In the genomic region with DNA sequence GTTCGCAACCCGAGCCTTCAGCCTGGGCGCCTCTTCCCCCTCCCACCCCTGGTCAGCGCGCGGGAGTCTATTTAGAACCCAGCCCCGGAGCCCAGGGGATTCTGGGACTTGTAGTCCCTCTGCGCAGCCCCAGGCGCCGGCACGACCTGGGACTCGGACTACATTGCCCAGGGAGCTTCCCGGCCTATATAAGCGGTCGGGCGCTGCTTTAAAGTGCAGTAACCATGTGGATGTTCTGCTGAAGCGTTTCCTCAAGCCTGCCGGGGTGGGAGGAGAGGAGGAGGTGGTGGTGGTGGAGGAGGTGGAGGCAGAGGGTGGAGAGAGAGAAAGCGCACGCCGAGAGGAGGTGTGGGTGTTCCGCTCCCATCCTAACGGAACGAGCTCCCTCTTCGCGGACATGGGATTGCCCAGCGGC, we compare ENCODE assay signal across 8 mouse cellular contexts. TPM values are rescaled to one million over a fixed set of nuclear protein-coding genes. Genes with fewer than 3 reads are reported as not detected.
DNase-seq lines count a peak whose midpoint lies in the region; ATAC-seq and TF ChIP-seq lines count a peak whose summit lies in the region.

A gene (plus strand): TSS at position 216 of the 415 bp plus-strand sequence.

- DNase-seq in CD8-positive naive resting alpha-beta T cell, adult 2 months (ENCODE audit: low read depth in 2 of 2, low spot score in 2 of 2): peak; percentile 98
- DNase-seq in c-Kit-positive CD71-negative TER-119-negative erythroid progenitor cells, embryonic 14.5 days (ENCODE audit: low read depth): peak; percentile 98
- DNase-seq in forebrain, embryonic 10.5 days (ENCODE audit: extremely low spot score, low spot score): peak; percentile 99
- DNase-seq in kidney, postnatal 25 days: peak; percentile 98 to 99
- DNase-seq in liver, embryonic 14.5 days (ENCODE audit: low read depth in 3 of 3, low spot score in 3 of 3): peak; percentile 92 to 95 (median 92)
- peak; percentile 96 for DNase-seq in neural tube, embryonic 11.5 days (ENCODE audit: low spot score)
- DNase-seq in stomach, postnatal 0 days (ENCODE audit: low spot score): peak; percentile 94

- TF ChIP-seq CTCF in liver, embryonic 14.5 days (IDR thresholded peaks at IDR 0.05; ENCODE audit: low read depth): no peak
- no peak for TF ChIP-seq CTCF in stomach, postnatal 0 days (IDR thresholded peaks at IDR 0.05; ENCODE audit: low read depth)

- peak within 1 kb of the TSS; percentile 69 for H3K4me3 ChIP-seq in forebrain, embryonic 10.5 days
- peak within 1 kb of the TSS; percentile 98 for H3K4me3 ChIP-seq in heart, embryonic 15.5 days
- H3K4me3 ChIP-seq in liver, embryonic 14.5 days (ENCODE audit: insufficient read depth in 1 of 2, low read depth in 2 of 2, low read length in 2 of 2): peak within 1 kb of the TSS; percentile 59 to 82
- H3K4me3 ChIP-seq in neural tube, embryonic 11.5 days (ENCODE audit: low read depth, low read length): peak within 1 kb of the TSS; percentile 76
- peak within 1 kb of the TSS; percentile 70 for H3K4me3 ChIP-seq in stomach, postnatal 0 days (ENCODE audit: low read depth, low read length)

- peak; percentile 99 for ATAC-seq in heart, embryonic 15.5 days (replicated peaks; ENCODE audit: insufficient number of reproducible peaks, insufficient read depth, low FRiP score, low read depth)
- peak; percentile 99 for ATAC-seq in liver, embryonic 14.5 days (ENCODE audit: insufficient read depth)
- peak; percentile 99 for ATAC-seq in neural tube, embryonic 11.5 days (ENCODE audit: insufficient read depth, low FRiP score, low TSS enrichment)
- peak; percentile 100 for ATAC-seq in stomach, postnatal 0 days (ENCODE audit: low FRiP score, low TSS enrichment)

- peak within 1 kb of the TSS; percentile 85 for H3K4me2 ChIP-seq in heart, embryonic 15.5 days
- H3K4me2 ChIP-seq in liver, embryonic 14.5 days (ENCODE audit: low read depth): peak within 1 kb of the TSS; percentile 86
- peak within 1 kb of the TSS; percentile 90 for H3K4me2 ChIP-seq in neural tube, embryonic 11.5 days (ENCODE audit: low read depth)
- H3K4me2 ChIP-seq in stomach, postnatal 0 days (replicated peaks; ENCODE audit: low read depth): peak within 1 kb of the TSS; percentile 82

- H3K4me1 ChIP-seq in forebrain, embryonic 10.5 days: peaks cover 40% of the 10 kb centered on the region
- H3K4me1 ChIP-seq in heart, embryonic 15.5 days (replicated peaks): peaks cover 33% of the 10 kb centered on the region
- H3K4me1 ChIP-seq in liver, embryonic 14.5 days (replicated peaks; ENCODE audit: control insufficient read depth in 2 of 2, insufficient read depth in 2 of 2, low read length in 1 of 2): peaks cover 8 to 17% of the 10 kb centered on the region in 2 experiments
- peaks cover 7% of the 10 kb centered on the region for H3K4me1 ChIP-seq in neural tube, embryonic 11.5 days (ENCODE audit: control insufficient read depth, insufficient read depth, low read length)
- H3K4me1 ChIP-seq in stomach, postnatal 0 days (replicated peaks; ENCODE audit: control insufficient read depth, insufficient read depth): no peaks in the 10 kb centered on the region

- no peak for TF ChIP-seq EP300 in liver, embryonic 14.5 days (IDR thresholded peaks at IDR 0.05; ENCODE audit: low read depth)
- TF ChIP-seq EP300 in stomach, postnatal 0 days (optimal IDR thresholded peaks at IDR 0.05): no peak

- H3K9me3 ChIP-seq in forebrain, embryonic 10.5 days: no peaks in the 10 kb centered on the region
- H3K9me3 ChIP-seq in heart, embryonic 15.5 days (replicated peaks): no peaks in the 10 kb centered on the region
- no peaks in the 10 kb centered on the region for H3K9me3 ChIP-seq in liver, embryonic 14.5 days (ENCODE audit: control insufficient read depth, low read length)
- no peaks in the 10 kb centered on the region for H3K9me3 ChIP-seq in neural tube, embryonic 11.5 days (ENCODE audit: control insufficient read depth, low read length)
- H3K9me3 ChIP-seq in stomach, postnatal 0 days (ENCODE audit: control insufficient read depth, low read length): no peaks in the 10 kb centered on the region

- H3K27ac ChIP-seq in forebrain, embryonic 10.5 days: peak within 1 kb of the TSS; percentile 87
- H3K27ac ChIP-seq in heart, embryonic 15.5 days: peak within 1 kb of the TSS; percentile 87
- no peak within 1 kb of the TSS for H3K27ac ChIP-seq in liver, embryonic 14.5 days
- no peak within 1 kb of the TSS for H3K27ac ChIP-seq in neural tube, embryonic 11.5 days (ENCODE audit: low read depth, low read length)
- peak within 1 kb of the TSS; percentile 72 for H3K27ac ChIP-seq in stomach, postnatal 0 days (replicated peaks)

- H3K36me3 ChIP-seq in forebrain, embryonic 10.5 days (replicated peaks): peaks cover 8% of the 10 kb centered on the region
- no peaks in the 10 kb centered on the region for H3K36me3 ChIP-seq in heart, embryonic 15.5 days
- no peaks in the 10 kb centered on the region for H3K36me3 ChIP-seq in liver, embryonic 14.5 days (replicated peaks; ENCODE audit: control insufficient read depth, insufficient read depth, low read depth)
- no peaks in the 10 kb centered on the region for H3K36me3 ChIP-seq in neural tube, embryonic 11.5 days (ENCODE audit: control insufficient read depth, insufficient read depth, low read length)
- H3K36me3 ChIP-seq in stomach, postnatal 0 days (ENCODE audit: control insufficient read depth, insufficient read depth, low read length): no peaks in the 10 kb centered on the region

- peak within 1 kb of the TSS; percentile 84 for H3K9ac ChIP-seq in heart, embryonic 15.5 days
- peak within 1 kb of the TSS; percentile 77 for H3K9ac ChIP-seq in liver, embryonic 14.5 days (replicated peaks)
- peak within 1 kb of the TSS; percentile 63 for H3K9ac ChIP-seq in neural tube, embryonic 11.5 days (ENCODE audit: low read length)
- H3K9ac ChIP-seq in stomach, postnatal 0 days (ENCODE audit: low read length): peak within 1 kb of the TSS; percentile 64

- under 1% methylated on average over 27 of the region's 27 CpGs for WGBS in forebrain, embryonic 10.5 days
- under 1% methylated on average over 27 of the region's 27 CpGs for WGBS in heart, embryonic 15.5 days
- WGBS in liver, embryonic 14.5 days (ENCODE audit: insufficient replicate concordance): under 1% methylated on average over 27 of the region's 27 CpGs
- WGBS in neural tube, embryonic 11.5 days: under 1% methylated on average over 25 of the region's 27 CpGs
- 1% methylated on average over 24 of the region's 27 CpGs for WGBS in stomach, postnatal 0 days

- peaks cover 14% of the 10 kb centered on the region; the same call in 1 of the 2 replicates for H3K27me3 ChIP-seq in forebrain, embryonic 10.5 days (ENCODE audit: poor library complexity, severe bottlenecking)
- H3K27me3 ChIP-seq in heart, embryonic 15.5 days: no peaks in the 10 kb centered on the region
- no peaks in the 10 kb centered on the region for H3K27me3 ChIP-seq in liver, embryonic 14.5 days (ENCODE audit: control insufficient read depth, insufficient read depth, low read length)
- no peaks in the 10 kb centered on the region for H3K27me3 ChIP-seq in neural tube, embryonic 11.5 days (ENCODE audit: control insufficient read depth, insufficient read depth, low read length)
- H3K27me3 ChIP-seq in stomach, postnatal 0 days (ENCODE audit: control insufficient read depth, insufficient read depth, low read length): no peaks in the 10 kb centered on the region

RNA-seq across cellular contexts. Expression of the gene that starts here (rescaled TPM):
- 11.6 and 11.9 TPM in 2 replicates for polyA plus RNA-seq in forebrain, embryonic 10.5 days (2016; fragmentation: Nextera tagmentation; extraction: Ambion mirVana)
- 11.4 and 12.6 TPM in 2 replicates for polyA plus RNA-seq in heart, embryonic 15.5 days (2015; fragmentation: Nextera tagmentation; extraction: Ambion mirVana)
- polyA plus RNA-seq in liver, embryonic 14.5 days (2012; rRNA removed): 1.4 and 3.1 TPM in 2 replicates
- polyA plus RNA-seq in liver, embryonic 14.5 days (2014; fragmentation: Nextera tagmentation; extraction: Ambion mirVana): 1.6 and 2.3 TPM in 2 replicates
- 6.5 and 8.4 TPM in 2 replicates for polyA plus RNA-seq in neural tube, embryonic 11.5 days (2014; fragmentation: Nextera tagmentation; extraction: Ambion mirVana)
- polyA plus RNA-seq in stomach, postnatal 0 days (2015; fragmentation: Nextera tagmentation; extraction: Ambion mirVana): 3.9 and 4.0 TPM in 2 replicates

Comparison
In these comparisons a context has a peak if more than half of its experiments do, and no peak if none do; other contexts are left out.
1. H3K27ac ChIP-seq: peak in forebrain, embryonic 10.5 days (single experiment), heart, embryonic 15.5 days (single experiment) and stomach, postnatal 0 days (single experiment); none in liver, embryonic 14.5 days (single experiment) and neural tube, embryonic 11.5 days (single experiment).
2. Peak in every context shown above with its lines, with median percentiles within 50 percentile points of each other: DNase-seq, H3K4me3 ChIP-seq, ATAC-seq, H3K4me2 ChIP-seq and H3K9ac ChIP-seq.